Mouse (Mus musculus) bone marrow, adult 2 months (tissue): Measurements from ENCODE around the gene Sppl2a. TPM values are rescaled to one million over a fixed set of nuclear protein-coding genes. Genes with fewer than 3 reads are reported as not detected.

Experiments
- H3K27ac ChIP-seq: fragments of 200-500 bp; 2 replicates; pipeline ENCODE4 v1.5.1; 2012; ENCODE audit warnings: low read depth, mild to moderate bottlenecking, control low read depth, inconsistent platforms, low read length; ENCODE audit not compliant: control insufficient read depth, poor library complexity, insufficient read depth
- H3K4me1 ChIP-seq: fragments of 200-500 bp; 2 replicates; pipeline ENCODE4 v1.6.1; 2011; ENCODE audit warnings: low read length; ENCODE audit not compliant: control insufficient read depth, insufficient read depth
- H3K4me3 ChIP-seq: fragments of 200-500 bp; replicated peaks from 2 replicates; pipeline ENCODE3; 2011; ENCODE audit warnings: mild to moderate bottlenecking, low read depth, low read length, control low read depth; ENCODE audit not compliant: control insufficient read depth
- CTCF ChIP-seq: fragments of 200-500 bp; IDR thresholded peaks from 2 replicates; pipeline ENCODE4 v1.5.1; 2011; ENCODE audit warnings: low read length, control low read depth; ENCODE audit not compliant: control insufficient read depth, insufficient read depth
- POLR2A ChIP-seq: fragments of 200-500 bp; IDR thresholded peaks from 2 replicates; pipeline ENCODE4 v1.6.1; 2011; ENCODE audit warnings: low read depth, mild to moderate bottlenecking, control low read depth, low read length, borderline replicate concordance; ENCODE audit not compliant: control insufficient read depth
- WGBS: fragments of 180-500 bp; shearing (Covaris S2); methylation state at CpG from one replicate; pipeline ENCODE4 v1.1.7; 2018; 5-methylcytosine and 5-hydroxymethylcytosine counted together
- polyA plus RNA-seq: library from polyadenylated mRNA; stranded (reverse); fragments of >200 nt; gene quantifications from 2 replicates; pipeline ENCODE4 v1.2.4, GENCODE M21; 2011; ENCODE audit warnings: low replicate concordance; ENCODE audit not compliant: missing spikeins, insufficient read depth, insufficient read length

The Sppl2a gene
- polyA plus RNA-seq, 1 experiment: 17.3 TPM

DNA sequence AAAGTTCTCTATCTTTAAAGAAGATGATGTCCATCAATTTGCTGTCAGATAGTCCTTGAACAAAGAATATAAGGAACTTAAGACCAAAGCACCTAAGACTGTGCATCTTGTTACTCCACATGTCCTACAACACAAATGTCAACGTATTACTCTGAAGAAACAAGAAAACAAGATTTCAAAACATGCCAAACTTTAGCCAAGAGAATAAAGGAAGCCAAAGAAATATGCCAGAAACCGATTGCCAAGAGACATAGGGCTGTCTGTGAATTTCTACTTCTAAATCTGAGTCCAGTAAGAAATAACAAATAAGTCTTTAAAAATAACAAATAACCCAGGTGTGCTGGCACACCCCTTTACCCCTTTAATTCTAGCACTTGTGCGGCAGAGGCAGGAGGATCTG is 68.0 kb downstream of the Sppl2a start:
- Histone ChIP-seq H3K4me1 (no peaks in the 10 kb centered on the region), H3K4me3 (no peak overlapping the region), H3K27ac (no peak overlapping the region)
- WGBS: 85% methylated on average over 3 of the region's 3 CpGs
- TF ChIP-seq CTCF: no peak
- TF ChIP-seq POLR2A: no peak

DNA sequence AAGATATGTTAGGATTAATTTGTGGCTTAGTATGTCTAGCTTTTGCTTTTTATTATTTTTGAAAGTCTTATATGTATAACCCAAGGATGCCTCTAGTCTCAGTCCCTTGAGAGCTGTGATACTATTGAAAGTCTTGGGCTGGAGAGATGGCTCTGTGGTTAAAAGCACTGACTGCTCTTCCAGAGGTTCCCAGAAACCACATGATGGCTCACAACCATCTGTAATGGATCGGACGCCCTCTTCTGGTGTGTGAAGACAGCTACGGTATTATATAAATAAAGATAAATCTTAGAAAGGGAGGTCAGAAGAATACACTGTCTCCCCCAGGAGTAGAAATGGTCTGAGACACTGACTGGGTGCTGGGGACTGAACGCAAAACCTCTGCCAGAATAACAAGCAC is 88.3 kb downstream of the Sppl2a start:
- TF ChIP-seq CTCF (no peak), POLR2A (no peak)
- no peaks in the 10 kb centered on the region for H3K4me1 ChIP-seq
- H3K27ac ChIP-seq: no peak overlapping the region
- WGBS: 90% methylated on average over 4 of the region's 4 CpGs
- H3K4me3 ChIP-seq: no peak overlapping the region

Other genes with a start within 250 kb of the Sppl2a start
- gene Usp8, start 225.9 kb downstream of the Sppl2a start, polyA plus RNA-seq: 12.5 and 16.7 TPM in 2 replicates
- 22.9 and 38.6 TPM in 2 replicates for gene Usp50, start 149.8 kb downstream of the Sppl2a start, polyA plus RNA-seq
- 8.2 and 14.1 TPM in 2 replicates for gene Trpm7, start 57.0 kb downstream of the Sppl2a start, polyA plus RNA-seq
- gene Ap4e1, start 75.5 kb upstream of the Sppl2a start, polyA plus RNA-seq: 1.3 and 8.3 TPM in 2 replicates
- gene Blvra, start 137.4 kb upstream of the Sppl2a start, polyA plus RNA-seq: 36.1 and 44.3 TPM in 2 replicates
- 36.2 and 41.6 TPM in 2 replicates for gene Ncaph, start 200.7 kb upstream of the Sppl2a start, polyA plus RNA-seq
- gene Itpripl1, start 210.2 kb upstream of the Sppl2a start, polyA plus RNA-seq: 5.4 and 7.6 TPM in 2 replicates